Mouse (Mus musculus): ENCODE results near the gene Nde1. TPM values are rescaled to one million over a fixed set of nuclear protein-coding genes. Genes with fewer than 3 reads are reported as not detected.

Gene Nde1
- polyA plus RNA-seq (2014; fragmentation: Illumina TruSeq; extraction: RNeasy Lipid Tissue Mini Kit (QIAGEN cat#74804)) = 22.0 TPM

GRCm38 (mm10) chr16:14162988-14163416 lies at the start of gene Nde1, which contains the start of gene Marf1:
Nde1 (plus strand) TSS chr16:14163275.
Marf1 (minus strand) TSS chr16:14163351.

Other genes starting within 250 kb of the Nde1 start
- not detected for gene 2900011O08Rik, start 176.7 kb upstream of the Nde1 start, polyA plus RNA-seq (2014; fragmentation: Illumina TruSeq; extraction: RNeasy Lipid Tissue Mini Kit (QIAGEN cat#74804))
- gene Ifitm7, start 176.4 kb upstream of the Nde1 start, polyA plus RNA-seq (2014; fragmentation: Illumina TruSeq; extraction: RNeasy Lipid Tissue Mini Kit (QIAGEN cat#74804)) = not detected
- gene Marf1, start 76 bp downstream of the Nde1 start, polyA plus RNA-seq (2014; fragmentation: Illumina TruSeq; extraction: RNeasy Lipid Tissue Mini Kit (QIAGEN cat#74804)) = 70.1 TPM
- gene Myh11, start 128.1 kb downstream of the Nde1 start, polyA plus RNA-seq (2014; fragmentation: Illumina TruSeq; extraction: RNeasy Lipid Tissue Mini Kit (QIAGEN cat#74804)) = 92.9 TPM
- 89.5 TPM for gene Fopnl, start 154.1 kb downstream of the Nde1 start, polyA plus RNA-seq (2014; fragmentation: Illumina TruSeq; extraction: RNeasy Lipid Tissue Mini Kit (QIAGEN cat#74804))
- 7.4 TPM for gene Abcc1, start 198.3 kb downstream of the Nde1 start, polyA plus RNA-seq (2014; fragmentation: Illumina TruSeq; extraction: RNeasy Lipid Tissue Mini Kit (QIAGEN cat#74804))